Mouse (Mus musculus) cerebellum, adult 2 months (tissue): ENCODE data around the gene Top1. TPM values are rescaled to one million over a fixed set of nuclear protein-coding genes. Genes with fewer than 3 reads are reported as not detected.

ENCODE experiments used
- DNase-seq, 2 experiments: peaks; one replicate each; pipeline ENCODE4 v3.0.0; 2021
- H3K27ac ChIP-seq: fragments of 200-500 bp; 2 replicates; pipeline ENCODE4 v1.5.1; 2012; ENCODE audit warnings: low read length, control low read depth, inconsistent platforms; ENCODE audit not compliant: insufficient read depth
- H3K27me3 ChIP-seq: fragments of 200-500 bp; 2 replicates; pipeline ENCODE4 v1.6.1; 2012; ENCODE audit warnings: inconsistent platforms, mild to moderate bottlenecking, low read length, moderate library complexity; ENCODE audit not compliant: control insufficient read depth, insufficient read depth
- H3K4me1 ChIP-seq: fragments of 200-500 bp; 2 replicates; pipeline ENCODE4 v1.6.1; 2011; ENCODE audit warnings: low read length; ENCODE audit not compliant: control insufficient read depth, insufficient read depth
- H3K4me3 ChIP-seq: fragments of 200-500 bp; replicated peaks from 2 replicates; pipeline ENCODE3; 2011; ENCODE audit warnings: mild to moderate bottlenecking, low read depth, low read length, control low read depth; ENCODE audit not compliant: insufficient read depth
- CTCF ChIP-seq: fragments of 200-500 bp; IDR thresholded peaks from 2 replicates; pipeline ENCODE4 v1.5.1; 2011; ENCODE audit warnings: low read depth, mild to moderate bottlenecking, control low read depth, low read length, moderate library complexity, borderline replicate concordance; ENCODE audit not compliant: insufficient read depth
- POLR2A ChIP-seq: fragments of 200-500 bp; IDR thresholded peaks from 2 replicates; pipeline ENCODE4 v1.6.1; 2011; ENCODE audit warnings: low read length, control low read depth, borderline replicate concordance; ENCODE audit not compliant: insufficient read depth
- WGBS: fragments of 180-500 bp; shearing (Covaris S2); methylation state at CpG from one replicate; pipeline ENCODE4 v1.1.7; 2018; 5-methylcytosine and 5-hydroxymethylcytosine counted together
- polyA plus RNA-seq: library from polyadenylated mRNA; depleted of rRNA; stranded (reverse); fragments of >200 nt; gene quantifications from 2 replicates; pipeline ENCODE4 v1.2.3, GENCODE M21; 2012

Gene Top1
- polyA plus RNA-seq, 1 experiment: 29.4 TPM

DNA sequence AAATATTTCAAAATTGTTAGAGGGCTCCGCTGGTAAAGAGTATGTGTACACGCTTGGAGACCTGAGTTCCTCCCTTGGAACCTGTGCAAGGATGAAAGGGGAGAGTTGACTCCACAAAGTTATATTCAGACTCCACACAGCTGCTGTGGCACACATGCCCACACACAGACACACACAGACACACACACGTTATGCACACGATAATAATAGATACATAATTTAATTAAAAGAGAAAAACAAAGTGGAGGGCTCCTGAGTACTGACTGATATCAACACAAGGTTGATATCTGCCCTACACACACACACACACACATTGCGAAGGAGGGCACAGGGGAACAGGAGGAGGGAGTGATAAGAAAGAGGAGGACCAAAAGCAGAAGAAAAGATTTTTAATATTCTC is 26.4 kb upstream of the Top1 start:
- Histone ChIP-seq H3K27me3 (no peaks in the 10 kb centered on the region), H3K27ac (no peak overlapping the region), H3K4me1 (peaks cover 16% of the 10 kb centered on the region; the same call in 1 of the 2 replicates), H3K4me3 (no peak overlapping the region)
- 78% methylated on average over 5 of the region's 5 CpGs for WGBS
- no peak for DNase-seq
- no peak for TF ChIP-seq CTCF

DNA sequence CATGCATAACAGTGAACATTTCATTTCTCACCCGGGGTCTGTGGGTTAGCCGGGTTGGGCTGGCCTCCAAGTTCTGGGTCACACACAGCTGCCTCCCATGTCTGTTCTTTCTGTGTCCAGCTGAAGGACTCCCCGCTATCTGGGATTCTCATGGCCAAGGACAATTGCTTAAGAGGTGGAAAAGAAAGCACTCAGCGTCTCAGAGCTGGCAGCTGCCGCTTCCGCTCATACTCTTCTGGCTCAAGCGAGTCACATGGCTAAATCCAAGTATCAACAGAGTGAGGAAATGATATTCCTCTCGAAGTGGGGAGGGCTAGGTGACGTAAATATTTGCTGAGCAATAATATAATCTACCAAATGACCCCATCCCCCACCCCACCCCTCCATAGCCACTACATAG is 25.9 kb upstream of the Top1 start:
- Histone ChIP-seq H3K27me3 (no peaks in the 10 kb centered on the region), H3K4me1 (peaks cover 16% of the 10 kb centered on the region; the same call in 1 of the 2 replicates), H3K4me3 (no peak overlapping the region), H3K27ac (no peak overlapping the region)
- no peak for TF ChIP-seq POLR2A
- no peak for TF ChIP-seq CTCF
- DNase-seq: no peak
- 56% methylated on average over 9 of the region's 9 CpGs for WGBS

DNA sequence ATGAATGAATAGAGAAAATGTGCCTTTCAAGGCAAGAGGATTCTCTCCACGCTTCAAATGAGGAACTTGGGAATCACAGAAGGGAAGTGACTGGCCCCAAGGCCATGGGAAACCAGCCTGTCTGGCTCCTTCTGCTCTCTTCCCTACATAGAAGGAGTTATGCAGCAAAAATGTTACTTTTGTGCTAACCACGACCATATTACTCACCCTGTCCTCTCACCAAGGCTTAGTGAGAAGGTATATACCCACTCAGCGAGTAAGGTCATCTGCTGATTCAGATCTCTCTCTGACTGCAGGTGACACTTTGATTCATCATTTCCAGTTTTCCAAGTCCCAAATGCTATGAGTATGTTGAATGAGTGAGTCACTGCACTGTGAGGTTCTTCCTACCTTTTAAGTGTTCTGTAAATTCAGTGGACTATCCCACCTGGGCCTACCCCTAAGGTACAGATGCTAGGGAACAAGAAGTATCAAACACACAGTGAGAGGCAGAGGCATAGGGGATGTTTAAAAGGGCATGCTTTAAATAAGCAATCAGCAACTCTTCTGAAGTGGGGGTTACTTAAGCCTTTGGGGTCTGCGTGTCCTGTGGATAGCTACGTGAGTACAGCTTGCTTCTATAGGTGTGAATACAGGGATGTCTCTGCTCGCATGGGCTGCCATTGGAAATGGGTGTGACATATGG is 25.3 kb upstream of the Top1 start:
- peaks cover 16% of the 10 kb centered on the region; the same call in 1 of the 2 replicates for H3K4me1 ChIP-seq
- DNase-seq: peak in 1 of 2 experiments; percentile 15
- TF ChIP-seq CTCF (no peak), POLR2A (no peak)
- no peak overlapping the region for H3K27ac ChIP-seq
- H3K4me3 ChIP-seq: no peak overlapping the region
- WGBS: 78% methylated on average over 6 of the region's 6 CpGs
- no peaks in the 10 kb centered on the region for H3K27me3 ChIP-seq

DNA sequence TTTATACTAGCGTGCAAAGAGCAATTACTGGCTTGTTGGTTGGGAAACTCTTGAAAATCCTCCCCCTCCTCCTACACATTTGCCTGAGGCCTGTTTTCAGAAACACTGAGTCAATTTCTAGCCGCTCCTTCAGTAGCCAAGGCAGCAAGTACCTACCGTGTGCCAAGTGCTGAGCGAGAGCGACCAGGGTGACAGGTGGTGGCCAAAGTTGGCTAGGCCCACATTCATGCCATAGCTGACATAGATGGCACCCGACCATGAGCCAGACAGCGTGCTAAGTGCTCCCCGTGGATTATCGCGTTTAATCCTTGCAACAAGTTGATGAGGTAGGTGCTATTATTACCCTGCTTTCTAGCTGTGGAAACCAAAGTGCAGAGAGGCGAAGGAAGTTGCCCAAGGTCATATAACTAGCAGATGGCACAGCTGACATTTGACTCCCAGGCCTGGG is 24.7 kb upstream of the Top1 start:
- Histone ChIP-seq H3K27me3 (no peaks in the 10 kb centered on the region), H3K4me3 (no peak overlapping the region), H3K4me1 (peaks cover 16% of the 10 kb centered on the region; the same call in 1 of the 2 replicates), H3K27ac (no peak overlapping the region)
- no peak for TF ChIP-seq CTCF
- no peak for TF ChIP-seq POLR2A
- DNase-seq: peak; percentile 73 to 86
- WGBS: 14% methylated on average over 11 of the region's 11 CpGs

DNA sequence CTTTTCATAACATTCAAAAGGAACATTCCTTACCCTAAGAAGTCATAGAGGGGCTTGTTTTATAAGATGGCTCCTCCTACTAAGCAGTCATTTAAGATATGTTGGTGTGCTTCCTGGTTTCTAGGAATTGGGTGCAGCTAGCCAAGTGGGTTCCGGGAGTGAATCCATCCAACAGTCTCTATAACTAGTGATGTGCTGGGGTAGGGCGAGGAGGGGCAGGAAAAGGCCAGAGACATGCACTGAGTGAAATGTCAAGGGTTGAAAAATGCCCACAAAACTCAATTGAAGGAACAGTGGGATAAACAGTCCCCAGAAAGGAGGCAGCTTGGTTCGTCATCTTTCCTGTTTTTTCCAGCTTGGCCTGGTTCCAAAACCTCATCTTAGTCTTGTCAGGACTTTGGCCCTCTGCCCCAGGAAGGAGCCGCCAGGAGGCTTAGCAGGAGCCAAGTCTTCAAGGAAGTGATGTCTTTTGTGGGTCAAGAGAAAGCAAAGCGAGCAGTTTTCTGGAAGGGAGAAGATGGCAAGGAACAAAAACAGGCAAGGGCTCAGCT is 24.0 kb upstream of the Top1 start:
- Histone ChIP-seq H3K4me1 (peaks cover 16% of the 10 kb centered on the region; the same call in 1 of the 2 replicates), H3K27me3 (no peaks in the 10 kb centered on the region), H3K4me3 (no peak overlapping the region), H3K27ac (no peak overlapping the region)
- peak; percentile 70 to 83 for DNase-seq
- WGBS: under 1% methylated on average over 5 of the region's 5 CpGs
- TF ChIP-seq POLR2A (no peak), CTCF (no peak)

DNA sequence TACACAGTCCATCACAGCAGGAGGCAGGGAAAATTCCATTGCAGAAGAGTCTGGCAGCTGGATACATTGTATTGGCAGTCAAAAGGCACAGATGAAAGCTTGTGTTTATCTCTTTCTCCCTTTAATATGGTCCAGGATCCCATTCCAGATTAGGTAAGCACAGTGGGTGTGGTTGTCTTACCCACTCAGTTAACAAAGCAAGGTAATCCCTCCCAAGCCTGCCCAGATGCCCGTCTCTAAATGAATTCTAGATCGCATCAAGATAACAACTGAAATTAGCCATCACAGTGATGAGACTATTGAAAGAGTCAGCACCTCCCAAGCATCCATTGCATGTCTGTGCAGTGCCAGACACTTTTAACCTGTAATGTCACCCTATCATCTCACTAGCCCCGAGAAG is 23.0 kb upstream of the Top1 start:
- H3K27me3 ChIP-seq: no peaks in the 10 kb centered on the region
- no peak for TF ChIP-seq CTCF
- no peak for TF ChIP-seq POLR2A
- no peak overlapping the region for H3K27ac ChIP-seq
- H3K4me3 ChIP-seq: no peak overlapping the region
- peaks cover 16% of the 10 kb centered on the region; the same call in 1 of the 2 replicates for H3K4me1 ChIP-seq
- 83% methylated on average over 3 of the region's 3 CpGs for WGBS
- DNase-seq: no peak

DNA sequence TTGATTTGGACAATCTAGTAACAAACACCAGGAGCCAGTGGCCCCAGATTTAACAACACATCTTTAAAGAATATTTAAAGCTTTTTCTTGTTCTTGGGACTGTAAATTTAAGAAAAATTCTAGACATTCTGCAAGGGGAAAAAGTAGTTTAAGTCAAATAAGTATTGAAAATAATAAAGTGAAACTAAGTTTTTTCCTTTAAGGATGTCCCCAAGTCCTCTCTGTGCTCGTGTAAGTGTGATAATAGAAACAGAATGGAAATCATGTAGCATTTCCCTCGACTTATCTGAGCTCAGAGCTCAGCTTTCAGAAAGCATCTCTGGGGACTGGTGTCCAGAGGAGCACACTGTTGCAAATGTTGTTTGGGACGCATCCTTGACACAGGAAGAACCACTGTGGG is 21.9 kb upstream of the Top1 start:
- WGBS: 88% methylated on average over 3 of the region's 3 CpGs
- no peak for DNase-seq
- no peak overlapping the region for H3K4me3 ChIP-seq
- peaks cover 16% of the 10 kb centered on the region; the same call in 1 of the 2 replicates for H3K4me1 ChIP-seq
- H3K27me3 ChIP-seq: no peaks in the 10 kb centered on the region
- no peak for TF ChIP-seq POLR2A
- TF ChIP-seq CTCF: no peak
- no peak overlapping the region for H3K27ac ChIP-seq
